Mouse (Mus musculus): ENCODE data around the gene Higd1b.

Gene Higd1b

GRCm38 (mm10) chr11:102838616-102839150, 3.0 kb downstream of the Higd1b start:
- DNase-seq (ENCODE audit: extremely low spot score): no peak

- no peak for DNase-seq (ENCODE audit: extremely low spot score)
These were observed 10.3 kb downstream of the Higd1b start for GRCm38 (mm10) chr11:102845926-102846325.

GRCm38 (mm10) chr11:102851883-102852282, 16.2 kb downstream of the Higd1b start:
- DNase-seq (ENCODE audit: extremely low spot score): peak; percentile 42

GRCm38 (mm10) chr11:102853760-102854159, 18.1 kb downstream of the Higd1b start:
- DNase-seq (ENCODE audit: extremely low spot score): no peak

- DNase-seq (ENCODE audit: extremely low spot score): no peak
These were observed 20.3 kb downstream of the Higd1b start for GRCm38 (mm10) chr11:102855941-102856340.

- no peak for DNase-seq (ENCODE audit: extremely low spot score)
These were observed 23.3 kb downstream of the Higd1b start for GRCm38 (mm10) chr11:102858951-102859350.

GRCm38 (mm10) chr11:102859933-102860332, 24.3 kb downstream of the Higd1b start:
- DNase-seq (ENCODE audit: extremely low spot score): no peak

- DNase-seq (ENCODE audit: extremely low spot score): peak; percentile 53
These were observed 28.6 kb downstream of the Higd1b start for GRCm38 (mm10) chr11:102864272-102864671.

GRCm38 (mm10) chr11:102874801-102875334, 39.2 kb downstream of the Higd1b start:
- no peak for DNase-seq (ENCODE audit: extremely low spot score)

- DNase-seq (ENCODE audit: extremely low spot score): no peak
These were observed 43.9 kb downstream of the Higd1b start for GRCm38 (mm10) chr11:102879558-102879957.

- DNase-seq (ENCODE audit: extremely low spot score): peak; percentile 94
These were observed 45.1 kb downstream of the Higd1b start, which contains the start of the genes Eftud2 and Ccdc103 for GRCm38 (mm10) chr11:102880585-102881313. Eftud2 (minus strand) TSS chr11:102880985. Ccdc103 (plus strand) TSS chr11:102881204.

- no peak for DNase-seq (ENCODE audit: extremely low spot score)
These were observed 45.9 kb downstream of the Higd1b start for GRCm38 (mm10) chr11:102881314-102882198.

- DNase-seq (ENCODE audit: extremely low spot score): no peak
These were observed 49.1 kb downstream of the Higd1b start, which contains the start of gene Fam187a for GRCm38 (mm10) chr11:102884616-102885219. Fam187a (plus strand) TSS chr11:102885169.

- no peak for DNase-seq (ENCODE audit: extremely low spot score)
These were observed 51.8 kb downstream of the Higd1b start for GRCm38 (mm10) chr11:102887433-102887832.
